Mouse (Mus musculus) activated CD4-positive, CD25-positive, alpha-beta regulatory T cell, adult 4 months (primary cell): ENCODE data around the gene Gm45717. TPM values are rescaled to one million over a fixed set of nuclear protein-coding genes. Genes with fewer than 3 reads are reported as not detected.

Experiments
- ATAC-seq: one replicate; pipeline ENCODE4 v1.8.0; 2017
- polyA plus RNA-seq, 2 experiments: library from polyadenylated mRNA; unstranded; fragments of 100-300 nt; shearing (Covaris generic); gene quantifications; one replicate each; pipeline ENCODE4 v1.2.1; 2017

Gene Gm45717
- polyA plus RNA-seq, 2 experiments from 2014 or later = not detected

- no peak for ATAC-seq
These were observed 12.3 kb upstream of the Gm45717 start for GRCm38 (mm10) chr7:140967862-140968591.

DNA sequence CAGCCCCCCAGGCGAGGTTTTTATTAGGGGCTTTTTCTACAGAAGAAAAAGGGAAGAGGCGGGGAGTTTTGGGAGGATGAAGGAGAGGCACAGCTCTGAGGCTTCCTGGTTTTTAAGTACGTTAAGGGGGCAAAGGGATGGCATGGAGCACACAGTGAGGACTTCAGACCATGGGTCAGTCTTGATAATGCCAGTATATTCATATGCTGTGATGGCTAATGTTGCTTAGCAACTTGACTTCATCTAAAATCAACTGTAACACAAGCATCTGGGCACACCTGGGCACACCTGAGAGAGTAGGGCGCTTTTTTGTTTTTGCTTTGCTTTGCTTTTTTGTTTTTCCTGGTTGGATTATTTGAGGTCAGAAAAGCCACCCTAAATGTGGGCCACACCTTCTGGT, 11.2 kb upstream of the Gm45717 start, which contains the start of gene Ifitm1:
TSS of gene Ifitm1 (plus strand) at position 301 of the 400 bp plus-strand sequence.
- no peak for ATAC-seq

- no peak for ATAC-seq
These were observed 7.0 kb upstream of the Gm45717 start for GRCm38 (mm10) chr7:140962733-140963132.

DNA sequence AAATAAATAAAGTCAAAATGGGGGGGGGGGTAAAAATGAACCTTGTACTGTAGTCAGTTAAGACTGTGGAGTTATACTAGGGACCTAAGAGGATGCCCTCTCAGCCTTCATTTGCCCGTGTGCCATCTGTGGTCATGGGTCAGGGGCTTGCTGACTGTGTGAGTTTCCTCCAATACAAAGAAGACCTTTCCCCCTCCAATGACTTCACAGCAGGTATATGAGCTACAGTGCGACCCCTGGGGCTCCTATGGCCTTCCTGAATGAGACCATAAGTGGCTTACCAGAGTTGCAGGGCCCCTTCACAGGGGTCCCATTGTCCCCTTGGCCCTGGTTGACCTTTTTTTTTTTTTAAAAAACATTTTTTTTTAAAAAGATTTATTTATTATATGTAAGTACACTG, 5.7 kb upstream of the Gm45717 start:
- no peak for ATAC-seq

GRCm38 (mm10) chr7:140960026-140960425, 4.3 kb upstream of the Gm45717 start:
- ATAC-seq = no peak

DNA sequence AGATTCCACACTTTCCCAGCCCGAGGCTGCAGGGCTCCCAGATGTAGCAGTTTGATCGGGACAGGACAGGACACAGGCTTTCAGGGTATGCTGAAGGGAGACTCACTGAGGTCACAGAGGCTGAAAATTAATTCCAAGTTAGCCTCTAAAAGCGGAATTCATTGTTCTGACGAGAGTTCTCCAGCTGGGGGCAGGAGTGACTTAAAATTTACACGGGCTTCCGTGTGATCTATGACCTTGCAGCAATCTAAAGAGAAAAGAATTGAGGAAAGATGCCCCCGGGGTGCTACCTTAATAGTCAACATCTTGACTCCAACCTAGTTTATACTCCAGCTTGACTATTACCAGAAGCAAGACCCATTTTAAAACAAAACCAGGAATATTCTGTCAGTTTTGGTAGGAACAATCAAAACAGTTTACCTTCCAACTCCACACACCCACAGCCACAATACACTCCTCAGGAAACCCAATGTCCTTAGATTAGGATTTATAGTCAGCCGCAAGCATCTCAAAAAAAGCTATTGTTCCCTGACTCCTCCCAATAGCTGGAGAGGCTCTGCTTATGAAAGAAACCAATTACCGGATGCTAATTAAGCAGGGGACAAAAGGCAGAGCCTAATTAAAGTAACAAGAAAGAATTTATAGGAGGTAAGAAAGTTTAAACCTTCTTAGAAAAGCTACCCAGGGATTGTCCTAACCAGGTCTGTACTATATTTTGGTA, 3.6 kb upstream of the Gm45717 start:
- peak; percentile 59 for ATAC-seq

DNA sequence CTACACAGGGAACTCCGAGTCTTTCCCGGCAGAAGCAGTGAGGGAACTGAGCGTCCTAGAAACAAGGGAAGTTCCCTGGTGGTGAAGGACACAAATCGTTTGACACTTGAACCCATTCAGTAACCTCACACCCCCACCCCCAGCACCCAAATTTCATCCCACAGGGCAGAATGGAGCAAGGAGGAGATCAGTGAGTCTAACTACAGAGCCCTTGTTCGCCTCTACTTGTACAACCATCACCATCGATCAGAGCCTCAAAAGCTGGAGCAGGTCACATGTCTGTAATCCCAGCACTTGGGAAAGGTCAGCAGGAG, 776 bp upstream of the Gm45717 start:
- no peak for ATAC-seq

DNA sequence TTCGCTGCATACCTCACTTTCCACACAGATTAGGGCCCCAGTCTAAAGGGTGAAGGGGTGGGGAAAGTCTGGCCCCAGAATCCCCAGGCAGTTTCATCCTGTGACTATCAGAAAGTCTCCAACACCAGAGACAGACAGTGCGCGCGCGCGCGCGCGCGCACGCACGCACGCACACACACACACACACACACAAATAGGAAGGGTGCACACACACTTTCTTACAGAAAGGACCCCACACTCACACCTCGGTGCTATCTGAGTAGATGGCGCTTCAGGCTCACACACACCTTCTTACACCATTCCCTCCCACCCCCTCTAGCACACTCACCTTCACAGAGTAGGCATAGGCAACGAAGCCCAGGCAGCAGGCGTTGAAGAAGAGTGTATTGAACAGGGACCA, 395 bp downstream of the Gm45717 start:
- ATAC-seq = peak; percentile 21

DNA sequence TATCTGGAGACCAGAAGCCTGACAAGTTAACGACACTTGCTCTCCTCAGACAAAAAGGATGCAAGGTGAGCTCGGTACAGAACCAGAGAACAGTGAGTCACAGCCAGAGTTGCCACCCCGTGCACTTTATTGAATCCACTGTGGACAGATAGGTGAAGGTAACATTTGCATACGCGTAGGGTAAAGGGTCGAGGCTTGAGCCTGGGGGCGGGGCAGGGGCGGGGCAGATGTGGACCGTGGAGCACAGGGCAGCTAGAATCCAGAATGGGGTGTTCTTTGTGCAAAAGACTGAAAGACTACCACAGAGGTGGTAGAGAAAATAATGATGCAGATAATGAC, 1.0 kb downstream of the Gm45717 start:
- peak; percentile 21 for ATAC-seq

- no peak for ATAC-seq
These were observed 1.7 kb downstream of the Gm45717 start for GRCm38 (mm10) chr7:140953800-140954732.

GRCm38 (mm10) chr7:140953133-140953532, 2.6 kb downstream of the Gm45717 start:
- ATAC-seq = no peak

- ATAC-seq = no peak
These were observed 3.3 kb downstream of the Gm45717 start for GRCm38 (mm10) chr7:140952441-140952840.

DNA sequence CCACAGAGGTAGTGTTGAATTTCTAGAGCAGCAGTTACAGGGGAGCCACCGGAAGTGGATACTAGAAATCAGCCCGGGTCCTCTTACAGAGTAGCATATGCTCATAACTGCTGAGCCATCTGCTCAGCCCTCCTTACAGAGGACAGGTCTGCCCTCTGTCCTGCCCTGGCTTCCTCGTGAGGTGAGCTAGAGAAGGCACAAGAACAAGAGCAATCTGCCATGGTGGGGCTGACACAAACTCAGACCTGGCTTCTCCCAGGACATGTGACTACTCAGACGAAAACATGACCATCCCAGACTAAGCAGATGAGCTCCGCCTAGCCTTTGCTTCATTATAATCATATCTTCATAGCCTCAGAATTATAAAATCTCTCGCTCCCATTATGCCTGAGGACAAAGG, 4.0 kb downstream of the Gm45717 start:
- ATAC-seq = no peak

- ATAC-seq = no peak
These were observed 4.7 kb downstream of the Gm45717 start for GRCm38 (mm10) chr7:140951051-140951450.

GRCm38 (mm10) chr7:140949824-140950530, 5.8 kb downstream of the Gm45717 start, which contains the start of gene Ifitm5:
Gene Ifitm5, minus strand, starts transcription at chr7:140950291.
- ATAC-seq = no peak

DNA sequence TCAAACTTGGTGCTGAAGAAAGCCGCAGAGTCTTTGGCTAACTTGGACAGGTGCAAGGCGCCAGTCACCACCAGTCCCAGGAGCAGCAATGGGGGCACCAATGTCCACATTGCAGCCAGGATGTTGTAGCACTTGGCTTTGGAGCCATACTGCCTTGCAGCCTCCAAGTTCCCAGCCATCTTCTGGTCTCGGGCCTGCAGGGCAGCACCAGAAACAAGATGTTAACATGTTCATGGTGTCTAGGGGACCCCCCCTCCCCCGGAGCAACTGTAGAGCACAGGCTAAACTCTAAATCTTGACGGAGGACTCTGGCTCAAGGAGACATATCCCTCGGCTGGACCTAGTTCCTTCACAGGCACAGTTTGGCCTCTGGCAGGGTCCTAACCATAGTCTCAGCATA, 6.5 kb downstream of the Gm45717 start:
- ATAC-seq = no peak

- ATAC-seq = no peak
These were observed 7.6 kb downstream of the Gm45717 start for GRCm38 (mm10) chr7:140948161-140948560.

GRCm38 (mm10) chr7:140946980-140947379, 8.8 kb downstream of the Gm45717 start:
- peak; percentile 84 for ATAC-seq

- ATAC-seq = no peak
These were observed 9.4 kb downstream of the Gm45717 start for GRCm38 (mm10) chr7:140946311-140946710.

GRCm38 (mm10) chr7:140945247-140945646, 10.5 kb downstream of the Gm45717 start:
- no peak for ATAC-seq

DNA sequence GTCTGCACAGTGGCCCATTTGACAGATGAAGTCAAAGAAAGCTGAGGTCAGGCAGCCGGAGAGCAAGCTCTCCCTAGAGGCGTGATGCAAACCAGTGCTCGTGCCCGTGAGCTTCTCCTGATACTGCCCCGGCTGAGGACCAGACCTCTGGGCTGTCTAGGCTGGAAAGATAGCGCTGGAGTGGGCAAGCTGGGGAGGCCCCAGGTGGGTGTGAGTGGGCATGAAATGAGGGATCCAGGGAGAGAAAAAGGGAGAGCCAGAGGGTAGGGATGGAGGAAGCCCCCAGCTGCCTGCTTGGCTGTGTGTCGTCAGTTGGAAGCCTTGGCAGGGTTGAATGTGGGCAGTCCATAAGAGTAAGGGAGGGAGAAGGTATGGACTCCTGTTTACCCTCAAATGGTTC, 11.5 kb downstream of the Gm45717 start:
- ATAC-seq = no peak

DNA sequence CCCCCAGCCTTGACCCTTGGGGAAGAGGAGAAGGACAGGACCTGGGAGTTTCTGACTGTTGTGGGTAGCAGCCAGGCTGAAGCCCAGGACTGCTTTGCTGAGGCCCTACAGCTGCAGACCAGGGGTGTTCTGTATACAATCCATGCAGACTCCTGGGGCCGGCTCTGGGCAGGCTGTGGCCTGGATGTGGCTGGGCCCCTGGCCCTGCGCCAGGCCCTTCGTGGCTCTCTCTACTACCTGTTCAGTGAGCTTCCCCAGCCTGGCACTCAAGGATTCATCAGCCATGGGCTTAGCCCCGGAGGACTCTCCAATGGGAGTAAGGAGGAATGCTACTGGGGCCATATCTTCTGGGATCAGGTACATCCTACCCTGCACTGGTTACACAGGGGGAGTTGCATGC, 12.4 kb downstream of the Gm45717 start:
- ATAC-seq = no peak

DNA sequence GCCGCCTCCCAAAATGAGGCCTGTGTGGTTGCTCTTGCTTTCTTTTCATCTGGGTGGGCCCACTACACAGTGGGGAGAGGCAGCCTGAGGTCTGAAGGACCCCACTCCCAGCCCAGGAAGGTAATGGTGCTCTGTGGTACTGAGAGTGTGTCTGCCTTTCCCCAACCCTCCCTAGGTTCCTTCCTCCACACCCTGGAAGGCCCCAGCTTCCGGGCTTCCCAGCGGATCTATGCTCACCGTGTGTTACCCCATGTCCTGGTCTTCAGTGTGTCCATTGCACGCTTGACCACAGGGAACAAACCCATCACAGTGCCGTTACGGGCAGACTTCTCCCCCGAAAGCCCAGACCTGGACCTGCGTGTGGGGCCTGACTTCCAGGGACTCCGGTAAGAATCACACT, 12.9 kb downstream of the Gm45717 start:
- no peak for ATAC-seq
